Mouse (Mus musculus) lung, adult 2 months (tissue): Measurements from ENCODE around the gene Gm28729. TPM values are rescaled to one million over a fixed set of nuclear protein-coding genes. Genes with fewer than 3 reads are reported as not detected.
"Not testable (repeated sequence)": the region's sequence is repeated elsewhere in the genome, so short reads cannot be mapped to it uniquely, and the experiment has no call there.

Source experiments
- DNase-seq: peaks from one replicate; pipeline ENCODE4 v3.0.0; 2022
- H3K4me1 ChIP-seq: fragments of 200-500 bp; 2 replicates; pipeline ENCODE4 v1.6.1; 2011; ENCODE audit warnings: low read length; ENCODE audit not compliant: control insufficient read depth, insufficient read depth
- H3K4me3 ChIP-seq: fragments of 200-500 bp; replicated peaks from 2 replicates; pipeline ENCODE3; 2011; ENCODE audit warnings: low read depth, mild to moderate bottlenecking, control low read depth, low read length; ENCODE audit errors: extremely low read depth
- CTCF ChIP-seq: fragments of 200-500 bp; IDR thresholded peaks from 2 replicates; pipeline ENCODE4 v1.5.1; 2011; ENCODE audit warnings: mild to moderate bottlenecking, low read length, control low read depth; ENCODE audit not compliant: insufficient read depth
- POLR2A ChIP-seq: fragments of 200-500 bp; IDR thresholded peaks from 2 replicates; pipeline ENCODE4 v1.6.1; 2011; ENCODE audit warnings: low read depth, mild to moderate bottlenecking, control low read depth, low read length, borderline replicate concordance; ENCODE audit errors: extremely low read depth
- WGBS: fragments of 180-500 bp; shearing (Covaris S2); methylation state at CpG from one replicate; pipeline ENCODE4 v1.1.7; 2018; 5-methylcytosine and 5-hydroxymethylcytosine counted together
- polyA plus RNA-seq: library from polyadenylated mRNA; depleted of rRNA; stranded (reverse); fragments of >200 nt; gene quantifications from 2 replicates; pipeline ENCODE4 v1.2.3, GENCODE M21; 2012

The Gm28729 gene
- polyA plus RNA-seq, 1 experiment: 2.8 TPM

- DNase-seq: no peak
- TF ChIP-seq CTCF (no peak), POLR2A (no peak)
- WGBS: 45% methylated on average over 10 of the region's 10 CpGs
- Histone ChIP-seq H3K4me3 (no peak overlapping the region), H3K4me1 (peaks cover 10% of the 10 kb centered on the region)
Measured at GRCm38 (mm10) chr9:96538916-96539315, 13.9 kb upstream of the Gm28729 start.

GRCm38 (mm10) chr9:96537615-96537919, 12.5 kb upstream of the Gm28729 start:
- Histone ChIP-seq H3K4me3 (no peak overlapping the region), H3K4me1 (peaks cover 15% of the 10 kb centered on the region)
- 95% methylated on average over 6 of the region's 6 CpGs for WGBS
- TF ChIP-seq CTCF (no peak), POLR2A (no peak)
- DNase-seq: no peak

GRCm38 (mm10) chr9:96536895-96537614, 12.0 kb upstream of the Gm28729 start:
- no peak for DNase-seq
- no peak for TF ChIP-seq CTCF
- TF ChIP-seq POLR2A: no peak
- Histone ChIP-seq H3K4me3 (peak overlapping the region; percentile 59), H3K4me1 (peaks cover 16% of the 10 kb centered on the region)
- 19% methylated on average over 37 of the region's 37 CpGs for WGBS

- WGBS: 84% methylated on average over 4 of the region's 4 CpGs
- H3K4me1 ChIP-seq: peaks cover 16% of the 10 kb centered on the region
- not testable (repeated sequence) for H3K4me3 ChIP-seq, DNase-seq
Measured at GRCm38 (mm10) chr9:96536093-96536492, 11.0 kb upstream of the Gm28729 start.

GRCm38 (mm10) chr9:96535431-96535830, 10.4 kb upstream of the Gm28729 start:
- TF ChIP-seq POLR2A: no peak
- no peak for TF ChIP-seq CTCF
- peaks cover 16% of the 10 kb centered on the region for H3K4me1 ChIP-seq
- WGBS: 81% methylated on average over 6 of the region's 6 CpGs
- DNase-seq: no peak
- H3K4me3 ChIP-seq: no peak overlapping the region

- WGBS: 82% methylated on average over 4 of the region's 4 CpGs
- H3K4me3 ChIP-seq: no peak overlapping the region
- no peak for DNase-seq
- H3K4me1 ChIP-seq: peaks cover 16% of the 10 kb centered on the region
- TF ChIP-seq CTCF (no peak), POLR2A (no peak)
Measured at GRCm38 (mm10) chr9:96534256-96534655, 9.2 kb upstream of the Gm28729 start.

GRCm38 (mm10) chr9:96533476-96533875, 8.4 kb upstream of the Gm28729 start:
- H3K4me3 ChIP-seq: no peak overlapping the region
- peaks cover 16% of the 10 kb centered on the region for H3K4me1 ChIP-seq
- no peak for DNase-seq
- WGBS: 44% methylated on average over 6 of the region's 6 CpGs
- no peak for TF ChIP-seq POLR2A
- TF ChIP-seq CTCF: no peak

GRCm38 (mm10) chr9:96532531-96532930, 7.5 kb upstream of the Gm28729 start:
- peaks cover 16% of the 10 kb centered on the region for H3K4me1 ChIP-seq
- DNase-seq: no peak
- no peak overlapping the region for H3K4me3 ChIP-seq
- TF ChIP-seq CTCF (no peak), POLR2A (no peak)
- 57% methylated on average over 4 of the region's 4 CpGs for WGBS

GRCm38 (mm10) chr9:96530674-96531081, 5.6 kb upstream of the Gm28729 start:
- no peak for TF ChIP-seq POLR2A
- no peak for TF ChIP-seq CTCF
- WGBS: 34% methylated on average over 11 of the region's 11 CpGs
- peaks cover 6% of the 10 kb centered on the region for H3K4me1 ChIP-seq
- DNase-seq: no peak
- H3K4me3 ChIP-seq: no peak overlapping the region

- Histone ChIP-seq H3K4me3 (no peak overlapping the region), H3K4me1 (peaks cover 6% of the 10 kb centered on the region)
- no peak for DNase-seq
- TF ChIP-seq POLR2A: no peak
- TF ChIP-seq CTCF: no peak
- 72% methylated on average over 10 of the region's 10 CpGs for WGBS
Measured at GRCm38 (mm10) chr9:96529961-96530673, 5.1 kb upstream of the Gm28729 start.

- TF ChIP-seq POLR2A: no peak
- TF ChIP-seq CTCF: no peak
- DNase-seq: no peak
- Histone ChIP-seq H3K4me1 (no peaks in the 10 kb centered on the region), H3K4me3 (no peak overlapping the region)
- 79% methylated on average over 4 of the region's 4 CpGs for WGBS
Measured at GRCm38 (mm10) chr9:96526011-96526410, 947 bp upstream of the Gm28729 start.
